ENCODE assay signal across 18 mouse cellular contexts in genomic region chr13:42889516-42890474, GRCm38 (mm10).
A peak's percentile ranks its signal among the peaks of the same experiment; 100 is the strongest.
DNase-seq lines count a peak whose midpoint lies in the region; ATAC-seq and TF ChIP-seq lines count a peak whose summit lies in the region.
"Had no signal": no experiment of that assay in that cellular context is flagged by ENCODE, and none has a peak within 500 bp of the region (broad histone marks: within the 10 kb centered on the region; RNA-seq: fewer than 3 reads in every experiment).

No protein-coding gene starts in this region.

- peak; percentile 14; the same call in 1 of the 2 replicates for ATAC-seq in heart, postnatal 0 days (ENCODE audit: insufficient read depth, low read depth)
- ATAC-seq in forebrain, embryonic 13.5 days, result no peak
- no peak for ATAC-seq in hindbrain, embryonic 13.5 days (ENCODE audit: low FRiP score)
- ATAC-seq: forebrain, postnatal 0 days; intestine, embryonic 16.5 days had no signal

- H3K36me3 ChIP-seq in heart, postnatal 0 days (replicated peaks; ENCODE audit: control insufficient read depth, insufficient read depth, low read length), result no peaks in the 10 kb centered on the region
- no peaks in the 10 kb centered on the region for H3K36me3 ChIP-seq in forebrain, embryonic 13.5 days (ENCODE audit: poor library complexity, severe bottlenecking)
- H3K36me3 ChIP-seq in hindbrain, embryonic 13.5 days, result no peaks in the 10 kb centered on the region
- H3K36me3 ChIP-seq: heart, embryonic 15.5 days had no signal

- no peak for TF ChIP-seq EP300 in heart, postnatal 0 days (IDR thresholded peaks at IDR 0.05; ENCODE audit: low read depth)

- intact Hi-C loops in heart, postnatal 10 days (cut with DNase I), result no loop called here

- no peak overlapping the region for H3K27ac ChIP-seq in heart, postnatal 0 days (ENCODE audit: low read depth)
- H3K27ac ChIP-seq in embryonic fibroblast, embryonic 13.5 days (ENCODE audit: insufficient read depth, low read length), result peak overlapping the region; percentile 18; the same call in 1 of the 2 replicates
- no peak overlapping the region for H3K27ac ChIP-seq in forebrain, embryonic 13.5 days
- no peak overlapping the region for H3K27ac ChIP-seq in hindbrain, embryonic 13.5 days
- H3K27ac ChIP-seq: heart, embryonic 15.5 days had no signal

- H3K9ac ChIP-seq in heart, postnatal 0 days (replicated peaks; ENCODE audit: low read depth, low read length), result no peak overlapping the region
- no peak overlapping the region for H3K9ac ChIP-seq in forebrain, embryonic 13.5 days
- no peak overlapping the region for H3K9ac ChIP-seq in hindbrain, embryonic 13.5 days
- H3K9ac ChIP-seq: forebrain, postnatal 0 days; heart, embryonic 15.5 days had no signal

- no peaks in the 10 kb centered on the region for H3K4me1 ChIP-seq in heart, postnatal 0 days (ENCODE audit: control insufficient read depth, insufficient read depth)
- peaks cover 7% of the 10 kb centered on the region for H3K4me1 ChIP-seq in embryonic fibroblast, embryonic 13.5 days (ENCODE audit: control insufficient read depth, insufficient read depth, low read length)
- H3K4me1 ChIP-seq in forebrain, embryonic 13.5 days, result no peaks in the 10 kb centered on the region
- 0 out of 2 replicates have a peak, but pooled peaks cover 3% of the 10 kb centered on the region for H3K4me1 ChIP-seq in hindbrain, embryonic 13.5 days (replicated peaks)
- H3K4me1 ChIP-seq: megakaryocyte, embryonic 14.5 days had no signal

- TF ChIP-seq POLR2A in embryonic fibroblast, embryonic 13.5 days (IDR thresholded peaks at IDR 0.05; ENCODE audit: low read depth, low read length), result no peak

- H3K4me3 ChIP-seq in heart, postnatal 0 days (ENCODE audit: low read depth, low read length), result no peak overlapping the region
- no peak overlapping the region for H3K4me3 ChIP-seq in embryonic fibroblast, embryonic 13.5 days (ENCODE audit: insufficient read depth, low read length)
- H3K4me3 ChIP-seq in forebrain, embryonic 13.5 days, result no peak overlapping the region
- no peak overlapping the region for H3K4me3 ChIP-seq in hindbrain, embryonic 13.5 days
- H3K4me3 ChIP-seq: erythroblast, embryonic 14.5 days; heart, embryonic 15.5 days; megakaryocyte, embryonic 14.5 days had no signal

- TF ChIP-seq CTCF in heart, postnatal 0 days (IDR thresholded peaks at IDR 0.05; ENCODE audit: low read depth), result no peak
- TF ChIP-seq CTCF in embryonic fibroblast, embryonic 13.5 days (IDR thresholded peaks at IDR 0.05; ENCODE audit: borderline replicate concordance, insufficient read depth, low read length), result no peak

- DNase-seq in heart, postnatal 0 days (ENCODE audit: low spot score), result no peak
- DNase-seq in heart, postnatal 10 days, result no peak
- peak; percentile 40 for DNase-seq in MN1 (ENCODE audit: low spot score)
- peak; percentile 73 for DNase-seq in lung, postnatal 36 days
- DNase-seq: cerebellum, adult 8-10 months; forebrain, postnatal 0 days; gastrocnemius, postnatal 14 days; right cerebral cortex, postnatal 25 days; thymus, adult 18-20 months had no signal

- no peak overlapping the region for H3K4me2 ChIP-seq in heart, postnatal 0 days (ENCODE audit: low read depth, low read length)
- no peak overlapping the region for H3K4me2 ChIP-seq in forebrain, embryonic 13.5 days
- H3K4me2 ChIP-seq in hindbrain, embryonic 13.5 days, result no peak overlapping the region
- H3K4me2 ChIP-seq: heart, embryonic 15.5 days; liver, embryonic 11.5 days had no signal

- H3K9me3 ChIP-seq in heart, postnatal 0 days (replicated peaks; ENCODE audit: control insufficient read depth, low read length), result no peaks in the 10 kb centered on the region
- no peaks in the 10 kb centered on the region for H3K9me3 ChIP-seq in forebrain, embryonic 13.5 days (replicated peaks)
- no peaks in the 10 kb centered on the region for H3K9me3 ChIP-seq in hindbrain, embryonic 13.5 days
- H3K9me3 ChIP-seq: heart, embryonic 15.5 days had no signal

- 30% methylated on average over 12 of the region's 12 CpGs for WGBS in heart, postnatal 0 days
- 82% methylated on average over 12 of the region's 12 CpGs for WGBS in forebrain, embryonic 13.5 days
- 83% methylated on average over 12 of the region's 12 CpGs for WGBS in hindbrain, embryonic 13.5 days

- no peaks in the 10 kb centered on the region for H3K27me3 ChIP-seq in heart, postnatal 0 days (ENCODE audit: control insufficient read depth, insufficient read depth, low read length)
- H3K27me3 ChIP-seq in forebrain, embryonic 13.5 days, result no peaks in the 10 kb centered on the region
- H3K27me3 ChIP-seq in hindbrain, embryonic 13.5 days, result no peaks in the 10 kb centered on the region
- H3K27me3 ChIP-seq: CH12.LX; heart, embryonic 15.5 days; megakaryocyte, embryonic 14.5 days had no signal

Comparison
In these comparisons a context has a peak if more than half of its experiments do, and no peak if none do; other contexts are left out.
1. DNase-seq: peak in MN1 (single experiment) and lung, postnatal 36 days (single experiment); none in heart, postnatal 0 days (single experiment) and heart, postnatal 10 days (0 of 2).